Mouse (Mus musculus) midbrain, postnatal 0 days (tissue): Measurements from ENCODE around the gene Tenm1. TPM values are rescaled to one million over a fixed set of nuclear protein-coding genes. Genes with fewer than 3 reads are reported as not detected.

Source experiments
- ATAC-seq: fragments of 200-750 bp; cut with Nextera tagmentation; 2 replicates; pipeline ENCODE4 v1.8.0; 2017; ENCODE audit warnings: moderate number of reproducible peaks, mild to moderate bottlenecking, moderate TSS enrichment, moderate library complexity; ENCODE audit not compliant: low FRiP score
- DNase-seq: peaks from one replicate; pipeline ENCODE4 v3.0.0-alpha.2; 2015; ENCODE audit warnings: low spot score
- H3K27ac ChIP-seq: fragments of 300-500 bp; sonication (generic); 2 replicates; pipeline ENCODE4 v1.5.1; 2014; ENCODE audit warnings: low read depth, mild to moderate bottlenecking, low read length, mixed read lengths
- H3K27me3 ChIP-seq: fragments of 300-500 bp; sonication (generic); 2 replicates; pipeline ENCODE4 v1.6.1; 2014; ENCODE audit warnings: low read length, control low read depth, mixed read lengths; ENCODE audit not compliant: insufficient read depth
- H3K36me3 ChIP-seq: fragments of 300-500 bp; sonication (generic); 2 replicates; pipeline ENCODE4 v1.6.1; 2014; ENCODE audit warnings: low read length, control low read depth, mixed read lengths; ENCODE audit not compliant: insufficient read depth
- H3K4me1 ChIP-seq: fragments of 300-500 bp; sonication (generic); 2 replicates; pipeline ENCODE4 v1.6.1; 2014; ENCODE audit warnings: mild to moderate bottlenecking, control low read depth, antibody characterized with exemption, low read length, mixed read lengths; ENCODE audit not compliant: insufficient read depth
- H3K4me2 ChIP-seq: fragments of 300-500 bp; sonication (generic); 2 replicates; pipeline ENCODE4 v1.6.1; 2014; ENCODE audit warnings: low read depth, mild to moderate bottlenecking, low read length, mixed read lengths; ENCODE audit not compliant: poor library complexity, severe bottlenecking
- H3K4me3 ChIP-seq: fragments of 300-500 bp; sonication (generic); 2 replicates; pipeline ENCODE4 v1.5.1; 2014; ENCODE audit warnings: low read depth, mild to moderate bottlenecking, low read length, moderate library complexity
- H3K9ac ChIP-seq: fragments of 300-500 bp; sonication (generic); replicated peaks from 2 replicates; pipeline ENCODE4 v1.6.1; 2014; ENCODE audit warnings: mild to moderate bottlenecking, low read length, moderate library complexity, mixed read lengths; ENCODE audit not compliant: poor library complexity, severe bottlenecking
- H3K9me3 ChIP-seq: fragments of 300-500 bp; sonication (generic); 2 replicates; pipeline ENCODE4 v1.6.1; 2016; ENCODE audit warnings: low read length, control low read depth
- CTCF ChIP-seq: IDR thresholded peaks from 2 replicates; pipeline ENCODE4 v1.5.1; 2016; ENCODE audit warnings: antibody characterized with exemption, mild to moderate bottlenecking
- WGBS: fragments of 180-500 bp; shearing (Covaris S2); extraction: QIAGEN DNeasy Blood & Tissue Kit; methylation state at CpG from one replicate; pipeline ENCODE4 v1.1.7; 2014; 5-methylcytosine and 5-hydroxymethylcytosine counted together
- polyA plus RNA-seq: library from polyadenylated mRNA; unstranded; fragments of >200 nt; fragmentation: Nextera tagmentation; extraction: Ambion mirVana; gene quantifications from 2 replicates; pipeline ENCODE4 v1.2.1, GENCODE M21; 2015
- total RNA-seq: library from RNA; depleted of rRNA; stranded (reverse); fragments of >200 nt; gene quantifications from 2 replicates; pipeline ENCODE4 v1.2.3, GENCODE M21; 2014

Gene Tenm1
- total and polyA plus RNA-seq, 2 experiments from 2014 or later: 36.6 to 80.6 TPM

DNA sequence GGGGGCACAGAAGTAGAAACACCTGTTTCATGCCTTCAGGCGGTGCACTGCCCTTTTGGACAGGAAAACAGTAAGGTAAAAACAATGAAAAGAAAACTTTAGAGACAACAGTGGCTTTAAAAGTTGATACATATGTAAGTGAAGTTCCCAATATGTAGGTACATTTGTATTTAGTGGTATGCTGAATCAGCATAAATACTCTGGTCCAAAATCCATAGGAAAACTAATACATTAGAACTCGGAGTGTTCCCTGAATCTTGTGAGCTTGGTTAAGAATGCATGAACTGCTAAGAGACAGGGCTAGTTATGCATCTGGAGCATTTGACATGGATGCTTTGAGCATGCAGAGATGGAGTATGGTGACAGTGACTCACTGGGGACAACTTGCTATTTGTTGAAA, 906.1 kb downstream of the Tenm1 start:
- no peaks in the 10 kb centered on the region for H3K4me1 ChIP-seq
- 81% methylated on average over 2 of the region's 2 CpGs for WGBS
- H3K27ac ChIP-seq: no peak overlapping the region
- no peaks in the 10 kb centered on the region for H3K36me3 ChIP-seq
- no peak overlapping the region for H3K4me2 ChIP-seq
- H3K4me3 ChIP-seq: no peak overlapping the region
- no peaks in the 10 kb centered on the region for H3K9me3 ChIP-seq
- DNase-seq: no peak
- no peak for TF ChIP-seq CTCF
- no peak overlapping the region for H3K9ac ChIP-seq
- H3K27me3 ChIP-seq: no peaks in the 10 kb centered on the region
- no peak for ATAC-seq

DNA sequence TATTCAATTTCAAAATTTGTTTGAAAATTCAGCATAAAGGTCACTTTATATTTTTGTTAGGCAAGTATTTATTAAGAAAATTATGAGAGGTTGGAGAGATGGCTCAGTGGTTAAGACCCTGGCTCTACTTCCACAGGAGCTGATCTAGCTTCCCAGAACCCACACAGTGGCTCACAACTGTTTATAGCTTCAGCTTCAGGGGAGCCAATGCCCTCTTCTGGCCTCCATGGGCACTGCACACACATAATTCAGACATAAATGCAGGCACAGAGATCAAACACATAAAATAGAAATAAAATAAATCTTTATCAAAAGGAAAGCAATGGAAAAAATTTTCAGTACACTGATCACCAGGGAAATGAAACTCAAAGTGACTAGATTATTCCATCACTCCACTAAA, 916.4 kb downstream of the Tenm1 start:
- Histone ChIP-seq H3K27me3 (no peaks in the 10 kb centered on the region), H3K4me1 (no peaks in the 10 kb centered on the region), H3K4me3 (no peak overlapping the region), H3K9me3 (no peaks in the 10 kb centered on the region), H3K9ac (no peak overlapping the region), H3K36me3 (no peaks in the 10 kb centered on the region), H3K4me2 (no peak overlapping the region), H3K27ac (no peak overlapping the region)
- ATAC-seq (no peak), DNase-seq (no peak)
- TF ChIP-seq CTCF: peak; percentile 26; the same call in 1 of the 2 replicates

GRCm38 (mm10) chrX:42511105-42511504, 917.8 kb downstream of the Tenm1 start:
- DNase-seq (no peak), ATAC-seq (no peak)
- Histone ChIP-seq H3K27me3 (no peaks in the 10 kb centered on the region), H3K9me3 (no peaks in the 10 kb centered on the region), H3K9ac (no peak overlapping the region), H3K4me3 (no peak overlapping the region), H3K4me2 (no peak overlapping the region), H3K36me3 (no peaks in the 10 kb centered on the region), H3K4me1 (no peaks in the 10 kb centered on the region), H3K27ac (no peak overlapping the region)
- WGBS: 83% methylated on average over 2 of the region's 2 CpGs
- no peak for TF ChIP-seq CTCF

- no peak for TF ChIP-seq CTCF
- 75% methylated on average over 13 of the region's 13 CpGs for WGBS
- H3K27ac ChIP-seq: no peak within 1 kb of the TSS
- no peaks in the 10 kb centered on the region for H3K4me1 ChIP-seq
- H3K4me2 ChIP-seq: no peak within 1 kb of the TSS
- no peaks in the 10 kb centered on the region for H3K36me3 ChIP-seq
- no peaks in the 10 kb centered on the region for H3K9me3 ChIP-seq
- DNase-seq (no peak), ATAC-seq (no peak)
- H3K9ac ChIP-seq: no peak within 1 kb of the TSS
- H3K27me3 ChIP-seq: no peaks in the 10 kb centered on the region
- H3K4me3 ChIP-seq: no peak within 1 kb of the TSS
Measured at GRCm38 (mm10) chrX:42502291-42503043, 926.5 kb downstream of the Tenm1 start, which contains the start of gene Sh2d1a. TSS of gene Sh2d1a (plus strand) at chrX:42502453.

DNA sequence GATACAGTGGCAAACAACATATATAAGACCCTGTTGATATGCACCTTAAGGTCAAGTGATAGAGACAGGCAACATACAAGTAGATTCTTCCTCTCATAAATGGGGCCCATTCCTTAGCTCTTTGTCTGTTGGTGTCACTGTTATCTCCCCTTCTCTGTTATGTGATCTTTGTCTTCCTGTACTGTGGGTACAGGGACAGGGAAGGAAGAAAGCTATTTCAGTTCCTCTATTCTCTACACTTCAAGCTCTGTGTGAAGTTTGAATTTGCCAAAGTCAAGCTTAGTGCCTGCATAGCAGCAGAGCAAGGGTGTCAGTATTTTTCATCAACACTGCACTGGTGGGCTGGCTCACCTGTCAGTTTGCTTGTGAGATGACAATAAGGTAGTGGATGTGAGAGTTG, 928.4 kb downstream of the Tenm1 start:
- Histone ChIP-seq H3K27me3 (no peaks in the 10 kb centered on the region), H3K36me3 (no peaks in the 10 kb centered on the region), H3K9me3 (no peaks in the 10 kb centered on the region), H3K4me3 (no peak overlapping the region), H3K4me2 (no peak overlapping the region), H3K27ac (no peak overlapping the region), H3K9ac (no peak overlapping the region), H3K4me1 (no peaks in the 10 kb centered on the region)
- ATAC-seq: no peak
- no peak for DNase-seq
- TF ChIP-seq CTCF: no peak

DNA sequence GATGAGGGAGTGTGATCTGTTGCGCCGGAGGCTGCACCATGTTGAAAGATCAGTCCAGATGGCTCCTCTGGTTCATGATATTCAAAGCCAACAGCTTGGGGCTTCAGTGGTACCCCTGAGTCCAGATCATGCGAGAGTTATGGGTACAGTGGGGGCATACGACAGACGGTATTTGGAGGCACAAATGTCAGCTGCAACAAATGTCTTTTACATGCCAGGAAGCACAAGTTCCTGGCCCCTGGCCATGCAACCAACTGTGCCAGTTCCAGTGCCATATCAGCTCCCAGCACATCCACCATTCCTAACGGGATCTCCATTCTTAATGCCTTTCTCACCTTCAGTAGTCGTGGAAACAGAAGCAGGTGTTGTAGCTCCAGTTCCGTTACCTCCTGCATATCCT, 938.6 kb downstream of the Tenm1 start:
- H3K9me3 ChIP-seq: peaks cover 4% of the 10 kb centered on the region; the same call in 1 of the 2 replicates
- no peaks in the 10 kb centered on the region for H3K4me1 ChIP-seq
- 95% methylated on average over 8 of the region's 8 CpGs for WGBS
- no peak overlapping the region for H3K27ac ChIP-seq
- no peaks in the 10 kb centered on the region for H3K27me3 ChIP-seq
- TF ChIP-seq CTCF: no peak
- no peaks in the 10 kb centered on the region for H3K36me3 ChIP-seq
- H3K4me3 ChIP-seq: no peak overlapping the region
- H3K9ac ChIP-seq: no peak overlapping the region
- ATAC-seq (no peak), DNase-seq (peak; percentile 3)
- H3K4me2 ChIP-seq: no peak overlapping the region
